Mouse (Mus musculus) gastrocnemius, postnatal 10 days (tissue): ENCODE results near the gene Rmnd5a. TPM values are rescaled to one million over a fixed set of nuclear protein-coding genes. Genes with fewer than 3 reads are reported as not detected.
"Not testable (repeated sequence)": the region's sequence is repeated elsewhere in the genome, so short reads cannot be mapped to it uniquely, and the experiment has no call there.

ENCODE experiments used
- DNase-seq: peaks from one replicate; pipeline ENCODE4 v3.0.0; 2021; ENCODE audit warnings: mixed read lengths
- long read RNA-seq, 2 experiments: library from polyadenylated mRNA; stranded (forward); transcript quantifications; one replicate each; pipeline ENCODE4 v2.0.0; 2021
- total RNA-seq, 2 experiments: library from RNA; stranded (reverse); gene quantifications; 2 replicates each; pipeline ENCODE4 v1.2.3; 2021

Gene Rmnd5a
- 10 to 100 TPM; 58.0 to 61.9 TPM for total RNA-seq
- long read RNA-seq, experiment 1, full-length matches to known transcripts, result 11 of 29 reads
- long read RNA-seq, experiment 1, partial matches to known transcripts, result 9 of 29 reads
- long read RNA-seq, experiment 1, other reads (novel, unspliced or antisense), result 9 of 29 reads
- long read RNA-seq, experiment 2, full-length matches to known transcripts, result 16 of 39 reads
- long read RNA-seq, experiment 2, partial matches to known transcripts, result 5 of 39 reads
- long read RNA-seq, experiment 2, other reads (novel, unspliced or antisense), result 18 of 39 reads

DNA sequence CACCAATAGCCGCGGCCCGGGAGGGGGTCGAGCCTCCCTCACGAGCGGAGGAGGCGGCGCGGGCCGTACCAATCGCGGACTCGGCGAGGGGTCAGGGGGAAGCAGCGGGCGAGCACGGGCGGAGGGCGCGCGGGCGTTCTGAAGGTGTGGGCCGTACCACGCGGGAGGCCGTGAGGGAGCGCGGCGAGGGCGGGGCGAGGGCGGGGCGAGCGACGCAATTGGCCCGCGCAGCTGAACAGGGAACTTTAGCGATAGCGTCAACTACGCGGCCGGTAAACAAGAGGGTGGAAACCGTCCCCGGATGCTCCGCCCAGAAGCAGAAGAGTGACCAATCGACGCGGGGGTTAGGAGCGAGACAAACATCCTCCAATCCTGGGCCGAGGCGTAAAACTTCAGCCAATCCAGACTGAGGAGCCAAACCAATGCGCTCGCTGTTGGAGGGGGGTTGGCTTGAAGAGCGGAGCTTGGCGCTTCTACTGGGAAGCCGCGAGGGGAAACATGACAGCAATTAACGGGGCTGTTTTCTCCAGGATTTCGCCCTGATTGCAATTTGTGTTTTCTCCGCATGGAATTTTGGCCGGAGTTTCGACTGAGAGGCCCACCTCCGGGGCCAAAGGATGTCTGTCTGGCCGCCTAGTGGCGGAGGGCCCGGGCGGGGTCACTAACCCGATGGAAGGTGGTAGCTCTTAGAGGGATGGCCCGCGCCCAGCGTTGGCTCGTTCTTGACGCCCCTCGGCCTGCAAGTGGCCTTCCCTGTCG, at the start of gene Rmnd5a:
TSS of gene Rmnd5a (minus strand) at position 146 of the 759 bp plus-strand sequence.
- DNase-seq, result peak; percentile 98

DNA sequence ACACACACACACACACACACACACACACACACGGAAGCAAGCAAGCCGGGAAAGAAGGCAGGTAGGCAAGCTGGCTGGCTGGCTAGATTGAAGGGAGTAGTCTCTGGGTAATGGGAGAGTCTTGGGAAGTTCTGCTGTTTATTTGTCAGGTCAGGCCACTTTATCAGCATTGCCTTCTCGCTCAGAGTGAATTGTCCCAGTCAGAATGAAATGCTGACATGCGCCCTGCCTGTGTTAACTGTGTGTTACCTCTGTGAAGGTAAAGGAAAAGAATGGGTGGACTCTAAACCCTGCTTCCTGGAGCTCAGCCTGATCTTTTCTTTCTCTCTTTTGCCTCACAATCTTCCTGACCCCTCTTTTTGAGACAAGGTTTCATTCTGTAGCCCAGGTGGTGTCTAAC, 47.5 kb upstream of the Rmnd5a start:
- DNase-seq, result no peak

GRCm38 (mm10) chr6:71486867-71487266, 46.4 kb upstream of the Rmnd5a start:
- DNase-seq, result no peak

DNA sequence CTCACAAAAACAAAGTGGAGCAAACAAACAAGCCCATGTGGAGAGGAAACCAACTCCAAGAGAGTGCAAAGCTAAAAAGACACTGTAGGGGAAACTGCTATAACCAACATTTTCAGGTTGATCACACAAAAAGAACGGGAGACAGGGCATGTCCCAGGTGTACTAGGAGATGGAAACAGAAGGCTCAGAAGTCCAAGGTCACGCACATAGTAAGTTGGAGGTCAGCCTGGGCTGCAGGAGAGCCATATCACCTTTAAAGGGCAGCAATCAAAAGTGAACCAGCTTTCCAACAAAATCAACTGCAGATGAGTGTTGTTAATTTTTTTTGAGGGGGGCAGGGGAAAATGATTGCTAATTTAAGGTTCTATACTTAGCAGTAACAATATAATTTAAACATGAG, 45.8 kb upstream of the Rmnd5a start:
- DNase-seq, result no peak

DNA sequence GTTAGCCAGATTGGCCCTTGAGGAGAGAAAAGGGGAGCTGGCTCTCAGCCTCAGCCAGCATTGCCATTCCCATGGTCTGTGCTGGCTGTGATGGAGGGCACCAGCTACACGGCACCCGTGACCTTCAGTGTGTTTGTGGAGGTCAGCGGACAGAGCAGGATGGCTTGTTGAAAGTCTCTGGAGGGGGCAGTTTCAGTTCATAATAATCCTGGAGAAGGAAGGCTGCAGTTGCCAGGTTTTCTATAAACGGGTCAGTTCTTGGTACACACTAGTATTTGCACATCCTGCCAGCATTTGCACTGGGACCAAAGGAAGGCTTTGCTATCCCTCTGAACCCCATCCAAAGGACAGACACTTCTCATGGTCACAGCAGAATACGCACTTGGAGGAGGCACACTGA, 44.8 kb upstream of the Rmnd5a start:
- DNase-seq, result no peak

- DNase-seq, result no peak
Observed at GRCm38 (mm10) chr6:71481136-71481535, 40.7 kb upstream of the Rmnd5a start.

DNA sequence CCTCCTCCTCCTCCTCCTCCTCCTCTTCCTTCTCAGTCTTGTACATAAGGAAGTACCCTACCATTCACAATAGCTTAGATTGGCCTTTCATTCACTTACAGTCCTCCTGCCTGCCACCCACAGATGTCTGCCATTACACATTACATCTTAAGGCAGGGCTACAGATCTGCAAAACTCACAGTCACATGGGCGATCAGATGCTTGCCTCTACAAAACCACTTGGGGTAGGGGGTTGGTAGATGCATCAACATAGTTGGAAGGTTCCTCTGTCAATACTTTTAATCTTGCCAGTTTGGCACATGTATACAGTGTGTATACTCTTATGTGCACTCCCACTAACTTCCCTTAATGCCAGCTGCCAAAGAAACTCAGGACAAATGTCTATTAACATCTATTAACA, 39.7 kb upstream of the Rmnd5a start:
- DNase-seq, result no peak

DNA sequence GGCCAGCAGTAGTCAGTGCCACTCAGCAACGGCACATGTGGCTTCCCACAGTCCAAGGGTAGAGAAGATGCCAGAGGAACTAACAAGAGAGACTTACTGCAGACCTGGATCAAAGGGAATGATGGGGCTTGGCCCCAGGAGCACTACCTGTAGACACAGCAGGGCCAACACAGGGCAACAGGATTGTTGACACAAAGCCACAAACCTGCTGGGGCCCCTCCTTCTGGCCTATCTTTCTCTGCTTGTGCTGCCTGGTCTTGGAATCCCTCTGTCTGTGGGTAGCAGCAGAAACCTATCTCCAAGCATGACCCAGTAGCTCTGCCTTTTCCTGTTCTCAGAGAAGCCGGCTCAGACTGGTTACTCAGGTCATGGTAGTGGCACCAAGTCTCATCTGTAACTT, 39.2 kb upstream of the Rmnd5a start:
- DNase-seq, result not testable (repeated sequence)

- DNase-seq, result not testable (repeated sequence)
Observed at GRCm38 (mm10) chr6:71478816-71479568, 38.6 kb upstream of the Rmnd5a start.

- DNase-seq, result no peak
Observed at GRCm38 (mm10) chr6:71476783-71477182, 36.3 kb upstream of the Rmnd5a start.

DNA sequence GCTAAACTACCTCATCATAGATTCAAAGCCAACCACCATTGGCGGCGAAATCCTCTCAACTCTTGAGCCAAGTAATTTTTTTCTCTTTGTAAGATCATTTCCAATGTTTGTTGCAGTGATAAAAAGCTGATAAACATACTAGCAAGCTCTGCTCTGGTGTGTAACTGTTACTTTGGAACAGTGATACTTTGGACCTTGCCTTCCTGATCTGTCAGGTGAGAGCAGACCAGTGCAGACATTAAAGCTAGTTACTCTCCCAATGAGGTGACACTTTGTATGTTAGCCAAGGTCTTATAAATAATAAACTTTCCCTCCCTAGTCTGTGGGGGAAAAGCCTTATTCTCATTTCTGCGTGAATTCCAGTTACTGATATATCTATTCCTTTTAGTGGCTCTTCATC, 35.2 kb upstream of the Rmnd5a start:
- no peak for DNase-seq

- no peak for DNase-seq
Observed at GRCm38 (mm10) chr6:71472786-71473185, 32.3 kb upstream of the Rmnd5a start.

DNA sequence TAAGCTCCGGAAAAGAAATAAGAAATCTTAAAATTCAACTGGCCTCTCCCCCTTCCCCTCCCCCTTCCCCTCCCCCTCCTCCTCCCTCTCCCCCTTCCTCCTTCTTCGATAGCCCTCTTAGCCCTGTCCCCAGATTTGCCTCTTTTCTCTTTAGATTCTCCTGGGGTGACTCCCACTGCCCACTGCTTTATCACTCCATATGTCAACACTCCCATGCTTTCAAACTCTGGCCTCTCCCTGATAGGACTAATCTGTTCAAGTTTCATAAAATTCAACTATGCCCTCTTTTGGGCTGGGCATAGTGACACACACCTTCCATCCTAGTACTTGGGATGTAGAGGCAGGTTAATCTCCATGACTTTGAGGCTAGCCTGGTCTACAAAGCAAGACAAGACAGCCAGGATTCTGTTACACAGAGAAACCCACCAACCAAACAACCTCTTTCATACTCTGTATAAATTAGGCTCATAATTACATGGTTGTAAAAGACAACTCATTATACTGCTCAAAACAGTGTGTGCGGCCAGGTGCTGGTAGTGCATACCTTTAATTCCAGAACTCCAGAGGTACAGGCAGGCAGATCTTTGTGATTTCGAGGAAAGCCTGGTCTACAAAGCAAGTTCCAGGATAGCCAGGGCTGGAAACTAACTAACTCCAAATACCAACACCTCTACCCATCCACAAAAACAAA, 31.5 kb upstream of the Rmnd5a start:
- no peak for DNase-seq

DNA sequence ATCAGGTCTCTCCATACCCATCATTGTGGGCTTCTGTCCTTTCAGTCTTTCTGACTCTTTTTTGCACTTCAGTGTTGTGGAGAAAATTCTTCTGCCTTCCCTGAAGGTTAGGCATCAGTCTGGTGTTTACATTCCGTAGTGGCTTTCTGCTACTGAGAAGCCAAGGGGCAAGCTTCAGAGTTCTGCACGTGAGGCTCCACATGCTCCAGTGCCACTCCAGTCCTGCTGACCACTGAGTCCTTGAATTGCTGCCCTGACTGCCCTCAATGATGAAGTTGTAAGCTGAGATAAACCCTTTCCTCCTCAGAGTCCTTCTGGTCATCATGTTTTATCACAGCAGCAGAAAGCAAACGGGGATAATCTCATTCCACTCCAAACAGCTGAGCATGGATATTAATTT, 28.9 kb upstream of the Rmnd5a start:
- no peak for DNase-seq

- no peak for DNase-seq
Observed at GRCm38 (mm10) chr6:71467766-71468165, 27.3 kb upstream of the Rmnd5a start.

GRCm38 (mm10) chr6:71465146-71465545, 24.7 kb upstream of the Rmnd5a start:
- DNase-seq, result no peak

- DNase-seq, result no peak
Observed at GRCm38 (mm10) chr6:71457956-71458608, 17.6 kb upstream of the Rmnd5a start.

- not testable (repeated sequence) for DNase-seq
Observed at GRCm38 (mm10) chr6:71453983-71454739, 13.7 kb upstream of the Rmnd5a start.

DNA sequence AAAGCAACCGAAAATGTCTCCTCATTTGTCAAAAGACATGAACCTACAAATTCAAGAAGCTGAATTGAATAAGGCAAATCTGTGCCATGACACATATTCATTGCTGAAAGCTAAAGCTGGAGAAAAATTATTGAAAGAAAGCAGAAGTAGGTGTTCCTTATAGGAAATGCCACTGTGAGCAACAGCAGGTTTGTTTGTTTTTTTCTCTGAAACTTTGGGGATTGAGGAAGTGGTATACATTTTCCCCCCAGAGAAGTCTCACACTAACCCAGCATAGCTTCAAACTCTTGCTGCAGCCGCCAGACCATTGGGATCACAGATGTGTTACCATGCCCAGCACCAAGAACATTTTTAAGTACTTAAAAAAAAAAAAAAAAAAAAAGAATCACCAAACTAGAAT, 12.4 kb upstream of the Rmnd5a start:
- no peak for DNase-seq

- DNase-seq, result no peak
Observed at GRCm38 (mm10) chr6:71445560-71445959, 5.1 kb upstream of the Rmnd5a start.

DNA sequence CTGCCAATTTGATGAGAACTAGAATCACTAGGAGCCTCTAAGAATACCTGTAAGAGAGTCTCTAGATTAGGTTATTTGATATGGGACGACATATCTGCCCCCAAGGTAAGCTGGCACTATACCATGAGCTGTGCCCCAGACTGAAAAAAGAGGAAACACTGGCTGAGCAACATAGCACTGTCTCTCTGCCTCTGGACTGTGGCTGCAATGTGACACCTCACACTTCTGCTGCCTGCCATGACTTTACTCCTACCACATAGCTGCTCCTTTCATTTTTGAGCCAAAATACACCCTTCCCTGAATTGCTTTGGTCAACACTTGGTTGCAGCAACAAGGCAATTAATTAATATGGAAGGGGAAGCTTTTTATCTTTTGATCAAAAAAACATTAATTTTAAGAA, 4.3 kb upstream of the Rmnd5a start:
- DNase-seq, result no peak
